Mouse (Mus musculus) MEL (cell line): ENCODE data around the gene Il10rb. TPM values are rescaled to one million over a fixed set of nuclear protein-coding genes. Genes with fewer than 3 reads are reported as not detected.

Experiments used
- DNase-seq: peaks from one replicate; pipeline ENCODE4 v3.0.0; 2011; ENCODE audit warnings: low read depth, low spot score
- H3K27ac ChIP-seq: 2 replicates; pipeline ENCODE4 v1.5.1; 2012; ENCODE audit warnings: low read depth, mild to moderate bottlenecking, control low read depth, low read length, moderate library complexity; ENCODE audit not compliant: control insufficient read depth
- H3K27me3 ChIP-seq, 2 experiments: fragments of 150-350 bp in 1 of 2; sonication (generic) in 1 of 2; 2 replicates each; pipeline ENCODE4 v1.6.1; 2012; ENCODE audit warnings: low read length in 2 of 2, mild to moderate bottlenecking in 2 of 2, improper control_type of control experiment in 1 of 2, moderate library complexity in 1 of 2; ENCODE audit not compliant: insufficient read depth in 2 of 2, control insufficient read depth in 1 of 2
- H3K36me3 ChIP-seq, 2 experiments: 2 replicates each; pipeline ENCODE4 v1.6.1; 2012 to 2014; ENCODE audit warnings: low read length in 2 of 2, improper control_type of control experiment in 1 of 2, inconsistent platforms in 1 of 2, mild to moderate bottlenecking in 1 of 2; ENCODE audit not compliant: insufficient read depth in 2 of 2, control insufficient read depth in 1 of 2
- H3K4me1 ChIP-seq, 2 experiments: fragments of 150-350 bp in 1 of 2; sonication (generic) in 1 of 2; 2 replicates each; pipeline ENCODE4 v1.6.1; 2012; ENCODE audit warnings: low read length in 2 of 2, improper control_type of control experiment in 1 of 2, mild to moderate bottlenecking in 1 of 2; ENCODE audit not compliant: insufficient read depth in 2 of 2, control insufficient read depth in 1 of 2
- H3K4me3 ChIP-seq, 2 experiments: fragments of 150-350 bp in 1 of 2; sonication (generic) in 1 of 2; 2 replicates each; pipeline ENCODE4 v1.5.1; 2012; ENCODE audit warnings: low read depth in 2 of 2, low read length in 2 of 2, mild to moderate bottlenecking in 2 of 2, moderate library complexity in 2 of 2, control low read depth in 1 of 2, improper control_type of control experiment in 1 of 2; ENCODE audit not compliant: control insufficient read depth in 1 of 2, insufficient read depth in 1 of 2
- H3K79me2 ChIP-seq: 2 replicates; pipeline ENCODE4 v1.6.1; 2012; ENCODE audit warnings: mild to moderate bottlenecking, low read length, moderate library complexity; ENCODE audit not compliant: control insufficient read depth, poor library complexity, insufficient read depth
- H3K9ac ChIP-seq: 2 replicates; pipeline ENCODE4 v1.6.1; 2012; ENCODE audit warnings: low read depth, mild to moderate bottlenecking, control low read depth, low read length, moderate library complexity; ENCODE audit not compliant: control insufficient read depth, poor library complexity, severe bottlenecking
- H3K9me3 ChIP-seq: fragments of 150-350 bp; sonication (generic); replicated peaks from 2 replicates; pipeline ENCODE4 v1.6.1; 2012; ENCODE audit warnings: mild to moderate bottlenecking, low read length, improper control_type of control experiment, moderate library complexity; ENCODE audit not compliant: insufficient read depth
- BHLHE40 ChIP-seq: IDR thresholded peaks from 2 replicates; pipeline ENCODE4 v1.6.1; 2012; ENCODE audit warnings: low read depth, mild to moderate bottlenecking, inconsistent platforms, low read length, improper control_type of control experiment, borderline replicate concordance
- CHD2 ChIP-seq: IDR thresholded peaks from 2 replicates; pipeline ENCODE4 v1.6.1; 2011; ENCODE audit warnings: low read length, improper control_type of control experiment
- EP300 ChIP-seq, 2 experiments: IDR thresholded peaks; 2 replicates each; pipeline ENCODE4 v1.6.1; 2011; ENCODE audit warnings: improper control_type of control experiment in 2 of 2, low read length in 2 of 2, low read depth in 1 of 2, mild to moderate bottlenecking in 1 of 2
- GATA1 ChIP-seq: IDR thresholded peaks from 2 replicates; pipeline ENCODE4 v1.6.1; 2011; ENCODE audit warnings: low read depth, low read length, improper control_type of control experiment
- HCFC1 ChIP-seq: IDR thresholded peaks from 2 replicates; pipeline ENCODE4 v1.6.1; 2012; ENCODE audit warnings: low read depth, mild to moderate bottlenecking, inconsistent platforms, low read length, improper control_type of control experiment, moderate library complexity
- JUND ChIP-seq: IDR thresholded peaks from 2 replicates; pipeline ENCODE4 v1.6.1; 2011; ENCODE audit warnings: low read depth, mild to moderate bottlenecking, improper control_type of control experiment, low read length
- MAX ChIP-seq: IDR thresholded peaks from 2 replicates; pipeline ENCODE4 v1.6.1; 2011; ENCODE audit warnings: low read length, improper control_type of control experiment
- MAZ ChIP-seq: IDR thresholded peaks from 2 replicates; pipeline ENCODE4 v1.6.1; 2012; ENCODE audit warnings: low read depth, mild to moderate bottlenecking, inconsistent platforms, low read length, improper control_type of control experiment
- MEF2A ChIP-seq: IDR thresholded peaks from 2 replicates; pipeline ENCODE4 v1.6.1; 2014; ENCODE audit warnings: low read depth, mild to moderate bottlenecking, inconsistent platforms, low read length, improper control_type of control experiment; ENCODE audit not compliant: poor library complexity, insufficient replicate concordance, severe bottlenecking; ENCODE audit errors: extremely low read depth
- MYB ChIP-seq: IDR thresholded peaks from 2 replicates; pipeline ENCODE4 v1.6.1; 2011; ENCODE audit warnings: mild to moderate bottlenecking, low read depth, low read length, improper control_type of control experiment
- SIN3A ChIP-seq: IDR thresholded peaks from 2 replicates; pipeline ENCODE4 v1.6.1; 2012; ENCODE audit warnings: low read length, improper control_type of control experiment, inconsistent platforms
- TAL1 ChIP-seq: IDR thresholded peaks from 2 replicates; pipeline ENCODE4 v1.6.1; 2012; ENCODE audit warnings: mild to moderate bottlenecking, inconsistent platforms, low read length, moderate library complexity, mixed read lengths
- TBP ChIP-seq: IDR thresholded peaks from 2 replicates; pipeline ENCODE4 v1.8.0; 2011; ENCODE audit warnings: low read depth, low read length, improper control_type of control experiment
- TCF12 ChIP-seq: IDR thresholded peaks from 2 replicates; pipeline ENCODE4 v1.6.1; 2014; ENCODE audit warnings: low read depth, mild to moderate bottlenecking, inconsistent platforms, low read length, improper control_type of control experiment, moderate library complexity
- UBTF ChIP-seq: IDR thresholded peaks from 2 replicates; pipeline ENCODE4 v1.6.1; 2012; ENCODE audit warnings: low read depth, mild to moderate bottlenecking, inconsistent platforms, low read length, improper control_type of control experiment, moderate library complexity, borderline replicate concordance; ENCODE audit not compliant: insufficient read depth
- USF2 ChIP-seq, 2 experiments: IDR thresholded peaks; 2 replicates each; pipeline ENCODE4 v1.6.1; 2011 to 2012; ENCODE audit warnings: improper control_type of control experiment in 2 of 2, low read length in 2 of 2, borderline replicate concordance in 1 of 2, inconsistent platforms in 1 of 2, low read depth in 1 of 2, mild to moderate bottlenecking in 1 of 2; ENCODE audit not compliant: insufficient read depth in 1 of 2
- ZC3H11A ChIP-seq: IDR thresholded peaks from 2 replicates; pipeline ENCODE4 v1.6.1; 2012; ENCODE audit warnings: low read depth, mild to moderate bottlenecking, inconsistent platforms, low read length, improper control_type of control experiment
- ZKSCAN1 ChIP-seq: IDR thresholded peaks from 2 replicates; pipeline ENCODE4 v1.6.1; 2012; ENCODE audit warnings: low read depth, mild to moderate bottlenecking, inconsistent platforms, low read length, improper control_type of control experiment, moderate library complexity
- ZNF384 ChIP-seq: IDR thresholded peaks from 2 replicates; pipeline ENCODE4 v1.6.1; 2012; ENCODE audit warnings: low read depth, mild to moderate bottlenecking, inconsistent platforms, low read length, improper control_type of control experiment
- polyA plus RNA-seq, 2 experiments: library from polyadenylated mRNA; stranded (reverse) in 1 of 2; unstranded in 1 of 2; fragments of >175 nt in 1 of 2; fragments of >200 nt in 1 of 2; gene quantifications; 2 replicates each; pipeline versions ENCODE4 v1.2.1 to v1.2.4; 2012; ENCODE audit warnings: low replicate concordance in 2 of 2, low read depth in 1 of 2; ENCODE audit not compliant: insufficient read length in 2 of 2, insufficient read depth in 1 of 2, missing spikeins in 1 of 2
- total RNA-seq: library from RNA; depleted of rRNA; stranded (reverse); fragments of 300-350 nt; gene quantifications from 2 replicates; pipeline ENCODE4 v1.2.3, GENCODE M21; 2012

Gene Il10rb
- total and polyA plus RNA-seq, 3 experiments, result 4.7 to 14.6 TPM; not detected in 1

- TF ChIP-seq MAZ (no peak), HCFC1 (no peak), CHD2 (no peak), MYB (no peak), MEF2A (no peak), TCF12 (no peak), SIN3A (peak; percentile 42; the same call in 1 of the 2 replicates), ZNF384 (no peak), ZKSCAN1 (no peak)
- TF ChIP-seq, all 39 proteins: peak for 9
Measured at GRCm38 (mm10) chr16:91398030-91398429, 7.9 kb upstream of the Il10rb start (continued).

GRCm38 (mm10) chr16:91398944-91399343 lies 7.0 kb upstream of the Il10rb start:
- H3K4me3 ChIP-seq, result no peak overlapping the region
- no peak overlapping the region for H3K9ac ChIP-seq
- H3K27me3 ChIP-seq, result no peaks in the 10 kb centered on the region
- H3K4me1 ChIP-seq, result peaks cover 16 to 19% of the 10 kb centered on the region in 2 experiments
- H3K27ac ChIP-seq, result peak overlapping the region; percentile 31; the same call in 1 of the 2 replicates
- peaks cover 0 to 26% of the 10 kb centered on the region in 2 experiments; a peak in 3 of 4 replicates for H3K36me3 ChIP-seq
- no peaks in the 10 kb centered on the region for H3K79me2 ChIP-seq
- no peak for DNase-seq
- no peaks in the 10 kb centered on the region for H3K9me3 ChIP-seq
- TF ChIP-seq TBP (no peak), GATA1 (no peak), ZC3H11A (no peak), JUND (no peak)

GRCm38 (mm10) chr16:91401569-91402165 lies 4.3 kb upstream of the Il10rb start:
- Histone ChIP-seq H3K4me1 (peaks cover 12 to 19% of the 10 kb centered on the region in 2 experiments), H3K4me3 (no peak overlapping the region), H3K27ac (no peak overlapping the region)

More at GRCm38 (mm10) chr16:91401569-91402165, 4.3 kb upstream of the Il10rb start:
- Histone ChIP-seq H3K27me3 (no peaks in the 10 kb centered on the region), H3K9ac (no peak overlapping the region)
- TF ChIP-seq BHLHE40 (no peak), USF2 (IDR thresholded peaks at IDR 0.05; ENCODE audit: borderline replicate concordance in 1 of 2, insufficient read depth in 1 of 2, low read depth in 1 of 2, low read length in 2 of 2) (no peak), TAL1 (no peak), MAX (no peak), UBTF (no peak), EP300 (IDR thresholded peaks at IDR 0.05; ENCODE audit: low read depth in 1 of 2, low read length in 2 of 2) (no peak)
- TF ChIP-seq, all 39 proteins: peak for 0
- H3K79me2 ChIP-seq, result peaks cover 4% of the 10 kb centered on the region; the same call in 1 of the 2 replicates
- peaks cover 0 to 19% of the 10 kb centered on the region in 2 experiments; a peak in 2 of 4 replicates for H3K36me3 ChIP-seq
- no peak for DNase-seq
- H3K9me3 ChIP-seq, result no peaks in the 10 kb centered on the region
